Mouse (Mus musculus): ENCODE measurements around the gene Gpr157. TPM values are rescaled to one million over a fixed set of nuclear protein-coding genes. Genes with fewer than 3 reads are reported as not detected.

The Gpr157 gene
- polyA plus RNA-seq, 1 experiment, result 1.9 TPM

GRCm38 (mm10) chr4:150155301-150155700, 68.1 kb downstream of the Gpr157 start:
- TF ChIP-seq CTCF (IDR thresholded peaks at IDR 0.05; ENCODE audit: extremely low read depth, insufficient read depth, low read length) (no peak), POLR2A (IDR thresholded peaks at IDR 0.05; ENCODE audit: extremely low read depth, insufficient read depth, low read length) (no peak)
- Histone ChIP-seq H3K27ac (ENCODE audit: insufficient read depth, low read length) (no peak overlapping the region), H3K4me1 (ENCODE audit: control insufficient read depth, insufficient read depth, low read length) (no peaks in the 10 kb centered on the region), H3K4me3 (ENCODE audit: insufficient read depth, low read length) (no peak overlapping the region)

Other genes starting within 250 kb of the Gpr157 start
- 18.3 and 20.0 TPM in 2 replicates for gene Spsb1, start 132.3 kb upstream of the Gpr157 start, polyA plus RNA-seq (2012; rRNA removed)
- 5.7 TPM in 2 replicates for gene H6pd, start 78.3 kb upstream of the Gpr157 start, polyA plus RNA-seq (2012; rRNA removed)
- 9.3 and 10.1 TPM in 2 replicates for gene Slc2a5, start 31.9 kb downstream of the Gpr157 start, polyA plus RNA-seq (2012; rRNA removed)
- gene Slc2a7, start 61.6 kb downstream of the Gpr157 start, polyA plus RNA-seq (2012; rRNA removed), result not detected in 2 replicates
- not detected in 2 replicates for gene Car6, start 114.0 kb downstream of the Gpr157 start, polyA plus RNA-seq (2012; rRNA removed)
- gene Eno1, start 149.4 kb downstream of the Gpr157 start, polyA plus RNA-seq (2012; rRNA removed), result 902 and 906 TPM in 2 replicates
- 44.2 and 50.5 TPM in 2 replicates for gene Rere, start 194.3 kb downstream of the Gpr157 start, polyA plus RNA-seq (2012; rRNA removed)